Mouse (Mus musculus) C2C12 (cell line): ENCODE measurements around the gene Gm13030. TPM values are rescaled to one million over a fixed set of nuclear protein-coding genes. Genes with fewer than 3 reads are reported as not detected.
"Not testable (repeated sequence)": the region's sequence is repeated elsewhere in the genome, so short reads cannot be mapped to it uniquely, and the experiment has no call there.

Experiments
- H3K27me3 ChIP-seq: one replicate; pipeline ENCODE4 v1.6.1; 2011; ENCODE audit not compliant: control insufficient read depth, insufficient read depth, insufficient read length
- H3K36me3 ChIP-seq: one replicate; pipeline ENCODE4 v1.6.1; 2011; ENCODE audit not compliant: control insufficient read depth, insufficient read depth
- H3K4me3 ChIP-seq: one replicate; pipeline ENCODE4 v1.5.1; 2011; ENCODE audit warnings: mild to moderate bottlenecking, control low read depth; ENCODE audit not compliant: poor library complexity, insufficient read depth, severe bottlenecking
- H3K79me2 ChIP-seq: one replicate; pipeline ENCODE4 v1.6.1; 2011; ENCODE audit not compliant: control insufficient read depth, insufficient read depth
- H3K79me3 ChIP-seq: one replicate; pipeline ENCODE4 v1.6.1; 2011; ENCODE audit warnings: low read depth, control low read depth
- H3ac ChIP-seq: one replicate; pipeline ENCODE3; 2011; ENCODE audit warnings: low read depth; ENCODE audit not compliant: control insufficient read depth, insufficient read length
- CEBPB ChIP-seq: IDR thresholded peaks from one replicate; pipeline ENCODE4 v1.6.1; 2011; ENCODE audit warnings: low read depth, mild to moderate bottlenecking, control low read depth, moderate library complexity
- CTCF ChIP-seq: IDR thresholded peaks from one replicate; pipeline ENCODE4 v1.5.1; 2011; ENCODE audit not compliant: control insufficient read depth, insufficient read depth, insufficient read length
- FOSL1 ChIP-seq: IDR thresholded peaks from one replicate; pipeline ENCODE4 v1.8.0; 2011; ENCODE audit warnings: mild to moderate bottlenecking, low read length; ENCODE audit not compliant: poor library complexity, insufficient read depth, severe bottlenecking
- MAX ChIP-seq: IDR thresholded peaks from one replicate; pipeline ENCODE4 v1.6.1; 2011; ENCODE audit warnings: mild to moderate bottlenecking, control low read depth
- MYOD1 ChIP-seq: IDR thresholded peaks from one replicate; pipeline ENCODE4 v1.6.1; 2011; ENCODE audit warnings: low read depth; ENCODE audit not compliant: control insufficient read depth, insufficient read length
- MYOG ChIP-seq: IDR thresholded peaks from one replicate; pipeline ENCODE4 v1.6.1; 2011; ENCODE audit not compliant: control insufficient read depth, insufficient read length; ENCODE audit errors: extremely low read depth
- USF1 ChIP-seq: IDR thresholded peaks from one replicate; pipeline ENCODE4 v1.6.1; 2011; ENCODE audit warnings: low read depth, mild to moderate bottlenecking, control low read depth, moderate library complexity
- polyA plus RNA-seq: library from polyadenylated mRNA; unstranded; fragments of >200 nt; fragmentation: generic; extraction: Trizol; gene quantifications from one replicate; pipeline ENCODE4 v1.2.1, GENCODE M21; 2012; ENCODE audit warnings: missing spikeins

The Gm13030 gene
- polyA plus RNA-seq, 1 experiment, result not detected

GRCm38 (mm10) chr4:138905624-138906337 lies 32.0 kb upstream of the Gm13030 start:
- peaks cover 32% of the 10 kb centered on the region for H3K36me3 ChIP-seq
- no peaks in the 10 kb centered on the region for H3K27me3 ChIP-seq
- no peak for TF ChIP-seq MYOG

DNA sequence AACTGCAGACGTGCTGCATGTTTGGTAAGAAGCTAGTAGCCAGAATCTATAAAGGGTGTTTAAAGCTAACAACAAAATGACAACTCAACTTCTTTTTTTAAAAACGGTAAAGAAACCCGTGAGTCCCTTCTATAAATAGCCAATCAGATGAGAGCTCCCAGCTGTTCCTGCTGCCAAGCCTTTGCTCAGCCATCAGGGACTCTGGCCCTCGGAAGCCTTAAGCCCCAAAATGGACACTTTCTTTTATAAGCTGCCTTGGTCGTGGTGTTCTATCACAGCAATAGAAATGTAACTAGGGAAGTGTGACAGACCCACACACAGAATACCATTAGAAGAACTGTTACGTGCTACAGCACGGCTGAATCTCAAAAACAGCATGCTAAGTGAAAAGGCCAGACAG lies 25.6 kb upstream of the Gm13030 start:
- Histone ChIP-seq H3K36me3 (peaks cover 29% of the 10 kb centered on the region), H3K79me3 (no peaks in the 10 kb centered on the region), H3ac (no peak overlapping the region), H3K27me3 (no peaks in the 10 kb centered on the region), H3K4me3 (no peak overlapping the region), H3K79me2 (no peaks in the 10 kb centered on the region)
- TF ChIP-seq FOSL1, result no peak
- no peak for TF ChIP-seq MYOD1
- TF ChIP-seq CTCF, result no peak
- TF ChIP-seq USF1, result no peak
- TF ChIP-seq MAX, result no peak
- TF ChIP-seq CEBPB, result no peak
- no peak for TF ChIP-seq MYOG

More at GRCm38 (mm10) chr4:138905624-138906337, 32.0 kb upstream of the Gm13030 start:
- Histone ChIP-seq H3K79me2 (no peaks in the 10 kb centered on the region), H3ac (no peak overlapping the region), H3K79me3 (no peaks in the 10 kb centered on the region), H3K4me3 (no peak overlapping the region)

- H3K4me3 ChIP-seq, H3K79me2 ChIP-seq, H3ac ChIP-seq, H3K36me3 ChIP-seq, H3K27me3 ChIP-seq, H3K79me3 ChIP-seq: not testable (repeated sequence)
Observed at GRCm38 (mm10) chr4:138893789-138894188, 20.0 kb upstream of the Gm13030 start.

- no peaks in the 10 kb centered on the region for H3K79me3 ChIP-seq
- TF ChIP-seq USF1 (no peak), MYOD1 (no peak), CEBPB (no peak), CTCF (no peak), MAX (no peak), MYOG (no peak), FOSL1 (no peak)
- peaks cover 4% of the 10 kb centered on the region for H3K36me3 ChIP-seq
- no peaks in the 10 kb centered on the region for H3K27me3 ChIP-seq
- no peak overlapping the region for H3ac ChIP-seq
- H3K4me3 ChIP-seq, result no peak overlapping the region
- no peaks in the 10 kb centered on the region for H3K79me2 ChIP-seq
Observed at GRCm38 (mm10) chr4:138892655-138893054, 18.9 kb upstream of the Gm13030 start.

GRCm38 (mm10) chr4:138889635-138890034 lies 15.9 kb upstream of the Gm13030 start:
- Histone ChIP-seq H3K36me3 (no peaks in the 10 kb centered on the region), H3K4me3 (no peak overlapping the region), H3ac (no peak overlapping the region), H3K79me2 (no peaks in the 10 kb centered on the region), H3K27me3 (no peaks in the 10 kb centered on the region), H3K79me3 (no peaks in the 10 kb centered on the region)
- TF ChIP-seq FOSL1 (no peak), MAX (no peak)

GRCm38 (mm10) chr4:138889165-138889564 lies 15.4 kb upstream of the Gm13030 start:
- H3K27me3 ChIP-seq, result no peaks in the 10 kb centered on the region
- no peak overlapping the region for H3K4me3 ChIP-seq
- TF ChIP-seq FOSL1, result no peak
- no peak for TF ChIP-seq CTCF
- TF ChIP-seq MYOG, result no peak
- no peak for TF ChIP-seq MAX
- TF ChIP-seq MYOD1, result no peak
- no peak for TF ChIP-seq CEBPB
- no peak for TF ChIP-seq USF1
- H3K79me2 ChIP-seq, result no peaks in the 10 kb centered on the region
- no peak overlapping the region for H3ac ChIP-seq
- no peaks in the 10 kb centered on the region for H3K79me3 ChIP-seq
- H3K36me3 ChIP-seq, result no peaks in the 10 kb centered on the region
